Mouse (Mus musculus): ENCODE measurements around the gene Cep135. TPM values are rescaled to one million over a fixed set of nuclear protein-coding genes. Genes with fewer than 3 reads are reported as not detected.

Cep135 gene
- polyA plus RNA-seq, 1 experiment from 2014 or later, result 4.7 TPM

DNA sequence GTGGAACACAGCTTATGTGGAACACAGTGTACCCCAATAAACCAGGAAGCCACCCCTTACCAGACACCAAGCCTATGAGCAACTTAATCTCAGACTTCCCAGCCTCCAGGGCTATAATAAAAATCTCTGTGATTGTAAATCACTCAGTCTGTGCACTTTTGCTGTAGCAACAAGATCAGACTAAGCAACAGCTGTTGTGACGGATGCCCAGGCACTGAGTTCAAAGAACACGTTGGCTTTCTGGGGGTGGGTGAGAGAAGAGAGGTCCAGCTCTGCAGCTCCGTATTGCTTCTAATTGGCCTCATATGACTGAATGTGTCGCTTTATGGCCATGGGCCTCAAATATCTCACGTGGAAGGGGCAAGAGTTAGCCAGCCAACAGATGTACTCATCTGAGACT lies 80.0 kb downstream of the Cep135 start:
- Histone ChIP-seq H3K9ac (ENCODE audit: low read length) (no peak overlapping the region), H3K4me1 (ENCODE audit: control insufficient read depth, insufficient read depth, low read length) (no peaks in the 10 kb centered on the region), H3K27me3 (ENCODE audit: control insufficient read depth, insufficient read depth, low read length) (no peaks in the 10 kb centered on the region), H3K4me3 (ENCODE audit: low read length) (no peak overlapping the region), H3K36me3 (ENCODE audit: control insufficient read depth, insufficient read depth) (no peaks in the 10 kb centered on the region), H3K27ac (ENCODE audit: low read length) (no peak overlapping the region), H3K9me3 (replicated peaks; ENCODE audit: control insufficient read depth, low read length) (no peaks in the 10 kb centered on the region), H3K4me2 (ENCODE audit: low read depth, low read length) (no peak overlapping the region)
- no peak for ATAC-seq (replicated peaks; ENCODE audit: extremely low read depth, insufficient read depth, low FRiP score)
- 87% methylated on average over 5 of the region's 5 CpGs for WGBS

DNA sequence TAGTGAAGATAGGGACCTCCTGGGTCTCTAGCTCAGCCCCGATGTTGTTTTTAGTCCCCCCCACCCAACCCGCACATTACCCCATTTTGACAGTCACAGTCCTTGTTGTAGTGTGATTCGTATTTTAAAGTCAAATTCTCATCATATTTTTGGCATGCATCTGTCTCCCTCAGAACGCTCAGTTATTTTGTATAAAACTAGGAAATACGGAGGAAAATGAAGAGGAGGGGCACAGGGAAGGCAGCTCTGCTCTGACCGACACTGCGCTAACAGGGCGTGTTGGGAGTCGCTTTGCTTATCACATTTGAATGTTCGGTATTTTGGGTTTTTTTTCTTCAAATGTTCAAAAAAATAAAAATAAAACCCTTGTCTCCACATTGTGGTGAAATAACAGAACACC lies 81.7 kb downstream of the Cep135 start:
- ATAC-seq (replicated peaks; ENCODE audit: extremely low read depth, insufficient read depth, low FRiP score), result no peak
- H3K9me3 ChIP-seq (replicated peaks; ENCODE audit: control insufficient read depth, low read length), result no peaks in the 10 kb centered on the region
- no peak overlapping the region for H3K27ac ChIP-seq (ENCODE audit: low read length)
- H3K4me1 ChIP-seq (ENCODE audit: control insufficient read depth, insufficient read depth, low read length), result no peaks in the 10 kb centered on the region
- no peaks in the 10 kb centered on the region for H3K27me3 ChIP-seq (ENCODE audit: control insufficient read depth, insufficient read depth, low read length)
- no peaks in the 10 kb centered on the region for H3K36me3 ChIP-seq (ENCODE audit: control insufficient read depth, insufficient read depth)
- 78% methylated on average over 10 of the region's 10 CpGs for WGBS
- H3K4me3 ChIP-seq (ENCODE audit: low read length), result no peak overlapping the region
- no peak overlapping the region for H3K4me2 ChIP-seq (ENCODE audit: low read depth, low read length)
- H3K9ac ChIP-seq (ENCODE audit: low read length), result no peak overlapping the region

GRCm38 (mm10) chr5:76674022-76674653 lies 85.6 kb downstream of the Cep135 start:
- WGBS, result 85% methylated on average over 5 of the region's 5 CpGs
- Histone ChIP-seq H3K27ac (ENCODE audit: low read length) (no peak overlapping the region), H3K27me3 (ENCODE audit: control insufficient read depth, insufficient read depth, low read length) (no peaks in the 10 kb centered on the region), H3K9ac (ENCODE audit: low read length) (no peak overlapping the region), H3K4me3 (ENCODE audit: low read length) (no peak overlapping the region), H3K4me1 (ENCODE audit: control insufficient read depth, insufficient read depth, low read length) (no peaks in the 10 kb centered on the region), H3K9me3 (replicated peaks; ENCODE audit: control insufficient read depth, low read length) (no peaks in the 10 kb centered on the region), H3K36me3 (ENCODE audit: control insufficient read depth, insufficient read depth) (no peaks in the 10 kb centered on the region), H3K4me2 (ENCODE audit: low read depth, low read length) (no peak overlapping the region)
- ATAC-seq (replicated peaks; ENCODE audit: extremely low read depth, insufficient read depth, low FRiP score), result no peak

GRCm38 (mm10) chr5:76675369-76675768 lies 86.9 kb downstream of the Cep135 start:
- Histone ChIP-seq H3K4me3 (ENCODE audit: low read length) (no peak overlapping the region), H3K36me3 (ENCODE audit: control insufficient read depth, insufficient read depth) (no peaks in the 10 kb centered on the region), H3K9me3 (replicated peaks; ENCODE audit: control insufficient read depth, low read length) (no peaks in the 10 kb centered on the region), H3K9ac (ENCODE audit: low read length) (no peak overlapping the region), H3K4me1 (ENCODE audit: control insufficient read depth, insufficient read depth, low read length) (no peaks in the 10 kb centered on the region), H3K27ac (ENCODE audit: low read length) (no peak overlapping the region), H3K27me3 (ENCODE audit: control insufficient read depth, insufficient read depth, low read length) (no peaks in the 10 kb centered on the region), H3K4me2 (ENCODE audit: low read depth, low read length) (no peak overlapping the region)
- no peak for ATAC-seq (replicated peaks; ENCODE audit: extremely low read depth, insufficient read depth, low FRiP score)
- 55% methylated on average over 4 of the region's 4 CpGs for WGBS

GRCm38 (mm10) chr5:76680959-76681358 lies 92.5 kb downstream of the Cep135 start:
- 86% methylated on average over 2 of the region's 3 CpGs for WGBS

DNA sequence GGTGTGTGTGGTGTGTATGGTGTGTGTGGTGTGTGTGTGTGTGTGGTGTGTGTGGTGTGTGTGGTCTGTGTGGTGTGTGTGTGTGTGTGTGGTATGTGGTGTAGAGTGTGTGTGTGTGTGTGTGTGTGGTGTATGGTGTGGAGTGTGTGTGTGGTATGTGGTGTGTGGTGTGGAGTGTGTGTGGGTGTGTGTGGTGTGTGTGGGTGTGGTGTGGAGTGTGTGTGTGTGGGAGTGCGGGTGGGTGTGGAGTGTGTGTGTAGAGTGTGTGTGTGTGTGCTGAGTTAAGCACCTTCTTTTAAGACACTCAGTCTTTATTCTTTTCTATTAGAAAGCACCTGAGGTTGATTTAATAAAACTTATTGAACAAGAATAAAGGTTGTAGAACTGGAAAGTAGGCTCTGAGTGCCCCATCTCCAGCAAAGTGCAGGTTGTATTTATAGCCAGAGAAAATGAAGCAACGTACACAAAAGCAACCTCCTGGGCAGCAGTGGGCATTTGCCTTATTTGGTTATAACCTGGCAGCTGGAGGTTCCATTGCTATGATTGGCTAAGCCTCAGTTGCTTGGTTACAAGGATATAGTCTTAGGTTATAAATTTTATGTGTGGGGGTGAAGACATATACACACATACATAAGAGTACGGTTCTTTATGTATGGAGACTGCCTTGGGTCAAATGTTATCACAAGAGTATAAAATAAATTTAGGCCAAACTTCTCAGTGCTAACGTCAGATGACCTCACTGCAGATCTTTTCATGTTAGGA lies 93.6 kb downstream of the Cep135 start:
- H3K9me3 ChIP-seq (replicated peaks; ENCODE audit: control insufficient read depth, low read length), result no peaks in the 10 kb centered on the region
- no peak overlapping the region for H3K9ac ChIP-seq (ENCODE audit: low read length)
- H3K4me1 ChIP-seq (ENCODE audit: control insufficient read depth, insufficient read depth, low read length), result no peaks in the 10 kb centered on the region
- no peak for ATAC-seq (replicated peaks; ENCODE audit: extremely low read depth, insufficient read depth, low FRiP score)
- H3K4me3 ChIP-seq (ENCODE audit: low read length), result no peak overlapping the region
- H3K36me3 ChIP-seq (ENCODE audit: control insufficient read depth, insufficient read depth), result no peaks in the 10 kb centered on the region
- 66% methylated on average over 4 of the region's 4 CpGs for WGBS
- H3K27ac ChIP-seq (ENCODE audit: low read length), result no peak overlapping the region
- H3K4me2 ChIP-seq (ENCODE audit: low read depth, low read length), result no peak overlapping the region
- no peaks in the 10 kb centered on the region for H3K27me3 ChIP-seq (ENCODE audit: control insufficient read depth, insufficient read depth, low read length)

More at GRCm38 (mm10) chr5:76680959-76681358, 92.5 kb downstream of the Cep135 start:
- Histone ChIP-seq H3K4me2 (ENCODE audit: low read depth, low read length) (no peak overlapping the region), H3K4me1 (ENCODE audit: control insufficient read depth, insufficient read depth, low read length) (no peaks in the 10 kb centered on the region), H3K27me3 (ENCODE audit: control insufficient read depth, insufficient read depth, low read length) (no peaks in the 10 kb centered on the region), H3K9me3 (replicated peaks; ENCODE audit: control insufficient read depth, low read length) (no peaks in the 10 kb centered on the region), H3K36me3 (ENCODE audit: control insufficient read depth, insufficient read depth) (no peaks in the 10 kb centered on the region), H3K4me3 (ENCODE audit: low read length) (no peak overlapping the region), H3K9ac (ENCODE audit: low read length) (no peak overlapping the region), H3K27ac (ENCODE audit: low read length) (no peak overlapping the region)
- no peak for ATAC-seq (replicated peaks; ENCODE audit: extremely low read depth, insufficient read depth, low FRiP score)

DNA sequence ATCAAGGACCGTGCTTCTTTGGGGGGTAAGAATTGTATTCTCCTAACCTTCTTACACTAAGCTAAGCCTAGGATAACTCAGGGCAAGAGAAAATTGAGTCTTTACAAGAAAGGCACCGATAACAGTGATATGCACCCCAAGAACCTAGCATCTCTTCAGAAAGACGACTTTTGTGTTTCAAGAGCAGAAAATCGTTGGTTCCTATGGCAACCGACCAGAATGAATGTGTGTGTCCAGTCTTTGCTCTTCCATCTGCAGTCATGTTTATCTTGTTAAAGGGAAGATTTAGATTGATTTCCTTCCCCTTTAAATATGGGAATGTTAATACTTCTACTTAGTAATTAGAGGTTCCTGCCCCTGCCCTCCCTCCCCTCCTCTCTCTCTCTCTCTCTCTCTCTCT lies 95.0 kb downstream of the Cep135 start:
- Histone ChIP-seq H3K9ac (ENCODE audit: low read length) (no peak overlapping the region), H3K9me3 (replicated peaks; ENCODE audit: control insufficient read depth, low read length) (no peaks in the 10 kb centered on the region), H3K4me2 (ENCODE audit: low read depth, low read length) (no peak overlapping the region), H3K36me3 (ENCODE audit: control insufficient read depth, insufficient read depth) (no peaks in the 10 kb centered on the region), H3K27me3 (ENCODE audit: control insufficient read depth, insufficient read depth, low read length) (no peaks in the 10 kb centered on the region), H3K27ac (ENCODE audit: low read length) (no peak overlapping the region), H3K4me1 (ENCODE audit: control insufficient read depth, insufficient read depth, low read length) (no peaks in the 10 kb centered on the region), H3K4me3 (ENCODE audit: low read length) (no peak overlapping the region)
- 78% methylated on average over 5 of the region's 5 CpGs for WGBS
- no peak for ATAC-seq (replicated peaks; ENCODE audit: extremely low read depth, insufficient read depth, low FRiP score)

GRCm38 (mm10) chr5:76684658-76685605 lies 96.4 kb downstream of the Cep135 start:
- H3K9me3 ChIP-seq (replicated peaks; ENCODE audit: control insufficient read depth, low read length), result no peaks in the 10 kb centered on the region
- no peak overlapping the region for H3K27ac ChIP-seq (ENCODE audit: low read length)
- no peaks in the 10 kb centered on the region for H3K36me3 ChIP-seq (ENCODE audit: control insufficient read depth, insufficient read depth)
- no peak overlapping the region for H3K4me3 ChIP-seq (ENCODE audit: low read length)
- H3K4me2 ChIP-seq (ENCODE audit: low read depth, low read length), result no peak overlapping the region
- H3K27me3 ChIP-seq (ENCODE audit: control insufficient read depth, insufficient read depth, low read length), result no peaks in the 10 kb centered on the region
- ATAC-seq (replicated peaks; ENCODE audit: extremely low read depth, insufficient read depth, low FRiP score), result no peak
- H3K4me1 ChIP-seq (ENCODE audit: control insufficient read depth, insufficient read depth, low read length), result no peaks in the 10 kb centered on the region
- WGBS, result 79% methylated on average over 15 of the region's 15 CpGs
- no peak overlapping the region for H3K9ac ChIP-seq (ENCODE audit: low read length)
